22 mouse cellular contexts compared by ENCODE assay signal in the genomic region with DNA sequence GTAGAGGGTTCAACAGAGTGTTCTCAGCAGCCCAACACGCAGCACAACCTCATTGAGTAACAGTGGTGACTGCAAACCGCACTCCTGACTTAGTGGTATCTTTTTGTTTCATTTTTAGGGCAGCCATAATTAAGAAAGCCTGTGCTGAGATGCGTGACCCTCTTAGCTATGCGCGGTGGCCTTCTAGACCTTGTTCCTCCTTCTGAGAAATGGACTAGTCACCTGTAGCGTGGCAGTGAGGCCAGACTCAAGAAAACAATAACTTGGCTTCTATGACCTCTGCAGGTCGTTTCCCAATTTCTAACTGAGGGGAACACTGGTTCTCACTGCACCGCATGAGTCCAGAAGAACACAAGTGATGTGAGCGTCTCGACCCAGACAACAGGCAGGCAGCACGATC. TPM values are rescaled to one million over a fixed set of nuclear protein-coding genes. Genes with fewer than 3 reads are reported as not detected.
DNase-seq lines count a peak whose midpoint lies in the region; TF ChIP-seq lines count a peak whose summit lies in the region.
"Had no signal": no experiment of that assay in that cellular context is flagged by ENCODE, and none has a peak within 500 bp of the region (broad histone marks: within the 10 kb centered on the region; RNA-seq: fewer than 3 reads in every experiment).

No protein-coding gene starts in this region.

- DNase-seq in cerebellum, adult 2 months, result no peak
- DNase-seq in cerebellum, adult 11 months, result no peak
- DNase-seq in layer of hippocampus, adult 2 months (ENCODE audit: low spot score in 2 of 2), result no peak
- DNase-seq in layer of hippocampus, postnatal 25 days (ENCODE audit: extremely low spot score in 1 of 2, low spot score in 1 of 2), result no peak
- peak; percentile 43 for DNase-seq in CH12.LX (ENCODE audit: extremely low read depth)
- no peak for DNase-seq in right cerebral cortex, postnatal 4 days
- DNase-seq in adrenal gland, adult (ENCODE audit: inconsistent age in 2 of 2, low spot score in 1 of 2), result no peak
- DNase-seq: adrenal gland, postnatal 10 days; cerebellum, adult 18-20 months; cerebellum, postnatal 10 days; gastrocnemius, postnatal 36 days; heart, adult 11 months; heart, postnatal 10 days had no signal

- no peaks in the 10 kb centered on the region for H3K9me3 ChIP-seq in CH12.LX (replicated peaks; ENCODE audit: low read length)
- H3K9me3 ChIP-seq: embryonic facial prominence, embryonic 10.5 days; forebrain, embryonic 15.5 days; G1E; heart, embryonic 10.5 days; hindbrain, embryonic 13.5 days had no signal

- no peak overlapping the region for H3K9ac ChIP-seq in CH12.LX (ENCODE audit: insufficient read depth, low read depth)
- H3K9ac ChIP-seq: forebrain, embryonic 15.5 days; hindbrain, embryonic 13.5 days had no signal

- no peak for TF ChIP-seq EP300 in CH12.LX (IDR thresholded peaks at IDR 0.05; ENCODE audit: low read length)

- peaks cover 65% of the 10 kb centered on the region for H3K4me1 ChIP-seq in cerebellum, adult 2 months (ENCODE audit: control insufficient read depth, insufficient read depth, low read length)
- peaks cover 6 to 39% of the 10 kb centered on the region in 2 experiments for H3K4me1 ChIP-seq in CH12.LX (ENCODE audit: control insufficient read depth in 1 of 2, insufficient read depth in 2 of 2)

- H3K79me2 ChIP-seq in CH12.LX (replicated peaks; ENCODE audit: control insufficient read depth, extremely low read depth, insufficient read depth, poor library complexity, severe bottlenecking), result peaks cover 38% of the 10 kb centered on the region
- H3K79me2 ChIP-seq in myocyte (ENCODE audit: control insufficient read depth, insufficient read depth), result peaks cover 74% of the 10 kb centered on the region

- H3K36me3 ChIP-seq in CH12.LX (replicated peaks in 1 of 2; ENCODE audit: control insufficient read depth in 1 of 2, insufficient read depth in 1 of 2, low read length in 1 of 2), result peaks cover 62 to 93% of the 10 kb centered on the region in 2 experiments
- H3K36me3 ChIP-seq in myocyte (ENCODE audit: control insufficient read depth, insufficient read depth), result peaks cover 5% of the 10 kb centered on the region

- H3K4me2 ChIP-seq in CH12.LX (ENCODE audit: insufficient read depth, low read depth, poor library complexity, severe bottlenecking) (no peak overlapping the region), myocyte (ENCODE audit: low read depth) (peak overlapping the region; percentile 78)
- H3K4me2 ChIP-seq: forebrain, embryonic 15.5 days; hindbrain, embryonic 13.5 days had no signal

- no peak overlapping the region for H3ac ChIP-seq in myocyte (ENCODE audit: control insufficient read depth, insufficient read length)

- H3K27me3 ChIP-seq in cerebellum, adult 2 months (ENCODE audit: control insufficient read depth, insufficient read depth, low read length), result no peaks in the 10 kb centered on the region
- H3K27me3 ChIP-seq in CH12.LX (replicated peaks) (no peaks in the 10 kb centered on the region), myocyte (ENCODE audit: control insufficient read depth, insufficient read depth, insufficient read length) (no peaks in the 10 kb centered on the region)
- H3K27me3 ChIP-seq: forebrain, embryonic 15.5 days; hindbrain, embryonic 13.5 days had no signal

- TF ChIP-seq RAD21 in CH12.LX (IDR thresholded peaks at IDR 0.05; ENCODE audit: low read depth, low read length), result no peak

- H3K4me3 ChIP-seq in cerebellum, adult 2 months (replicated peaks; ENCODE audit: insufficient read depth, low read depth, low read length), result no peak overlapping the region
- no peak overlapping the region for H3K4me3 ChIP-seq in layer of hippocampus, adult 2 months
- H3K4me3 ChIP-seq in CH12.LX (replicated peaks in 1 of 3; ENCODE audit: low read depth in 2 of 3, low read length in 2 of 3, poor library complexity in 1 of 3) (no peak overlapping the region), myocyte (no peak overlapping the region)
- H3K4me3 ChIP-seq: embryonic facial prominence, embryonic 10.5 days; erythroblast, embryonic 14.5 days; forebrain, embryonic 15.5 days; heart, embryonic 10.5 days; hindbrain, embryonic 13.5 days had no signal

- H3K27ac ChIP-seq in cerebellum, adult 2 months (ENCODE audit: insufficient read depth, low read length), result peak overlapping the region; percentile 68
- H3K27ac ChIP-seq in layer of hippocampus, adult 2 months, result peak overlapping the region; percentile 90; the same call in 1 of the 2 replicates
- H3K27ac ChIP-seq in CH12.LX (ENCODE audit: insufficient read depth, low read depth), result no peak overlapping the region
- H3K27ac ChIP-seq: embryonic facial prominence, embryonic 10.5 days; forebrain, embryonic 15.5 days; heart, embryonic 10.5 days; hindbrain, embryonic 13.5 days; hindbrain, postnatal 0 days had no signal

- in situ Hi-C loops in CH12.LX (cut with MboI; ENCODE audit: low pct_ligation_motif_present, low pct_unique_long_range_greater_than_20kb, low sequenced_read_pairs), result loop anchor here (10.0 kb wide), 2 partner anchors 150 to 200 kb away; a partner anchor contains a TSS

- TF ChIP-seq CTCF in cerebellum, adult 2 months (IDR thresholded peaks at IDR 0.05; ENCODE audit: borderline replicate concordance, insufficient read depth, low read depth, low read length), result no peak
- TF ChIP-seq CTCF in layer of hippocampus, adult 2 months (conservative IDR thresholded peaks at IDR 0.05), result no peak
- TF ChIP-seq CTCF in CH12.LX (conservative IDR thresholded peaks at IDR 0.05 in 1 of 2, IDR thresholded peaks at IDR 0.05 in 1 of 2; ENCODE audit: low read depth in 2 of 2, low read length in 2 of 2), result no peak

- WGBS in cerebellum, adult 2 months, result 75% methylated on average over 11 of the region's 11 CpGs

- dilution Hi-C loops in CH12.LX (cut with MboI; ENCODE audit: extremely low pct_ligation_motif_present, extremely low pct_unique_long_range_greater_than_20kb, low sequenced_read_pairs), result no loop called here

- no peak for TF ChIP-seq POLR2A in cerebellum, adult 2 months (IDR thresholded peaks at IDR 0.05; ENCODE audit: borderline replicate concordance, insufficient read depth, low read length)
- TF ChIP-seq POLR2A in CH12.LX (IDR thresholded peaks at IDR 0.05; ENCODE audit: low read depth, low read length) (no peak), myocyte (IDR thresholded peaks at IDR 0.05; ENCODE audit: insufficient read length, low read depth) (no peak)

TF ChIP-seq in CH12.LX, 34 proteins besides CTCF, POLR2A, EP300 and RAD21:
- TF ChIP-seq CHD1 (IDR thresholded peaks at IDR 0.05; ENCODE audit: low read depth, low read length), result no peak
- no peak for TF ChIP-seq JUN (IDR thresholded peaks at IDR 0.05; ENCODE audit: insufficient read depth, low read depth, low read length)
- TF ChIP-seq ZMIZ1 (IDR thresholded peaks at IDR 0.05; ENCODE audit: low read depth, low read length), result no peak
- TF ChIP-seq MEF2A (IDR thresholded peaks at IDR 0.05; ENCODE audit: borderline replicate concordance, low read depth, low read length), result no peak
- TF ChIP-seq MYC (IDR thresholded peaks at IDR 0.05; ENCODE audit: low read depth, low read length), result no peak
- no peak for TF ChIP-seq HCFC1 (IDR thresholded peaks at IDR 0.05; ENCODE audit: low read depth, low read length)
- no peak for TF ChIP-seq ZNF384 (IDR thresholded peaks at IDR 0.05; ENCODE audit: low read depth, low read length)

TF ChIP-seq in myocyte, 11 proteins besides CTCF, POLR2A, EP300 and RAD21:
- TF ChIP-seq MAX (IDR thresholded peaks at IDR 0.05; ENCODE audit: low read depth) (no peak), TCF12 (IDR thresholded peaks at IDR 0.05; ENCODE audit: insufficient read depth, poor library complexity, severe bottlenecking) (no peak), E2F4 (IDR thresholded peaks at IDR 0.05; ENCODE audit: insufficient read depth) (no peak), POLR2AphosphoS2 (IDR thresholded peaks at IDR 0.05; ENCODE audit: insufficient read length, low read depth) (no peak), SRF (IDR thresholded peaks at IDR 0.05; ENCODE audit: control insufficient read depth, insufficient read length, low read depth) (no peak), CEBPB (IDR thresholded peaks at IDR 0.05; ENCODE audit: insufficient read depth, poor library complexity, severe bottlenecking) (no peak), MYOG (IDR thresholded peaks at IDR 0.05; ENCODE audit: control insufficient read depth in 1 of 3, insufficient read depth in 1 of 3, insufficient read length in 2 of 3, low read depth in 2 of 3) (no peak), USF1 (IDR thresholded peaks at IDR 0.05; ENCODE audit: low read depth) (no peak), MYOD1 (IDR thresholded peaks at IDR 0.05; ENCODE audit: control insufficient read depth in 1 of 3, insufficient read length in 2 of 3, low read depth in 2 of 3) (no peak), REST (IDR thresholded peaks at IDR 0.05; ENCODE audit: insufficient read depth, insufficient read length) (no peak), TCF3 (IDR thresholded peaks at IDR 0.05; ENCODE audit: insufficient read length, low read depth) (no peak)
TF ChIP-seq in myocyte: peak in this region for 0.

RNA-seq across cellular contexts. Expression of a gene that starts 56.7 kb away (rescaled TPM):
- 26.5 and 34.3 TPM in 2 replicates for polyA plus RNA-seq in cerebellum, adult 2 months (2012; rRNA removed)
- total RNA-seq in layer of hippocampus, adult 2 months (2021), result under 1 TPM; 0.93 to 1.00 TPM
- 1 to 10 TPM in 1 of 2 experiments, under 1 TPM in 1; 0.70 to 1.2 TPM for total RNA-seq in layer of hippocampus, postnatal 25 days (2021)
- total RNA-seq in CH12.LX (2012; rRNA removed), result not detected in 2 replicates
- not detected in 2 replicates for total RNA-seq in CH12.LX (2014; rRNA removed)
- not detected in 2 replicates for polyA plus RNA-seq in CH12.LX (2012; ENCODE audit: insufficient read length, low read depth)
- 401 TPM for polyA plus RNA-seq in myocyte (2012; fragmentation: generic; extraction: Trizol)
- total RNA-seq: G1E; hematopoietic stem cell, adult 5-6 weeks had no signal
- polyA plus RNA-seq: erythroblast, embryonic 14.5 days; G1E had no signal
